Mouse (Mus musculus) neural tube, embryonic 13.5 days (tissue): ENCODE measurements around the gene Zfp13. TPM values are rescaled to one million over a fixed set of nuclear protein-coding genes. Genes with fewer than 3 reads are reported as not detected.

ENCODE experiments used
- ATAC-seq: fragments of 200-750 bp; cut with Nextera tagmentation; 2 replicates; pipeline ENCODE4 v1.8.0; 2017; ENCODE audit warnings: low read depth, mild to moderate bottlenecking, moderate TSS enrichment, moderate library complexity
- H3K27ac ChIP-seq: fragments of 300-500 bp; sonication (generic); replicated peaks from 2 replicates; pipeline ENCODE4 v1.5.1; 2015; ENCODE audit warnings: moderate library complexity, mild to moderate bottlenecking, inconsistent platforms
- H3K27me3 ChIP-seq: fragments of 300-500 bp; sonication (generic); 2 replicates; pipeline ENCODE4 v1.6.1; 2015; ENCODE audit warnings: mild to moderate bottlenecking, inconsistent platforms
- H3K36me3 ChIP-seq: fragments of 300-500 bp; sonication (generic); 2 replicates; pipeline ENCODE4 v1.6.1; 2015; ENCODE audit warnings: mild to moderate bottlenecking, inconsistent platforms
- H3K4me1 ChIP-seq: fragments of 300-500 bp; sonication (generic); replicated peaks from 2 replicates; pipeline ENCODE4 v1.6.1; 2015; ENCODE audit warnings: inconsistent platforms
- H3K4me2 ChIP-seq: fragments of 300-500 bp; sonication (generic); 2 replicates; pipeline ENCODE4 v1.6.1; 2015; ENCODE audit warnings: inconsistent platforms, mild to moderate bottlenecking, moderate library complexity
- H3K4me3 ChIP-seq: fragments of 300-500 bp; sonication (generic); 2 replicates; pipeline ENCODE4 v1.5.1; 2015; ENCODE audit warnings: mild to moderate bottlenecking, inconsistent platforms
- H3K9ac ChIP-seq: fragments of 300-500 bp; sonication (generic); 2 replicates; pipeline ENCODE4 v1.6.1; 2015; ENCODE audit warnings: moderate library complexity, mild to moderate bottlenecking, inconsistent platforms
- H3K9me3 ChIP-seq: fragments of 300-500 bp; sonication (generic); 2 replicates; pipeline ENCODE4 v1.6.1; 2016; ENCODE audit warnings: inconsistent platforms
- WGBS: fragments of 180-500 bp; shearing (Covaris S2); methylation state at CpG from one replicate; pipeline ENCODE4 v1.1.7; 2015; 5-methylcytosine and 5-hydroxymethylcytosine counted together
- polyA plus RNA-seq: library from polyadenylated mRNA; unstranded; fragments of >200 nt; fragmentation: Nextera tagmentation; extraction: Ambion mirVana; gene quantifications from 2 replicates; pipeline ENCODE4 v1.2.1, GENCODE M21; 2015

The Zfp13 gene
- polyA plus RNA-seq, 1 experiment from 2014 or later = 28.8 TPM

GRCm38 (mm10) chr17:23584786-23585185 is 14.5 kb downstream of the Zfp13 start:
- peak overlapping the region; percentile 91 for H3K9ac ChIP-seq
- H3K4me1 ChIP-seq = peaks cover 30% of the 10 kb centered on the region
- H3K4me2 ChIP-seq = peak overlapping the region; percentile 96
- H3K27ac ChIP-seq = no peak overlapping the region
- no peaks in the 10 kb centered on the region for H3K27me3 ChIP-seq
- no peak for ATAC-seq
- 86% methylated on average over 8 of the region's 8 CpGs for WGBS
- no peaks in the 10 kb centered on the region for H3K9me3 ChIP-seq
- H3K4me3 ChIP-seq = peak overlapping the region; percentile 81
- H3K36me3 ChIP-seq = peaks cover 26% of the 10 kb centered on the region

- Histone ChIP-seq H3K4me2 (no peak overlapping the region), H3K4me1 (no peaks in the 10 kb centered on the region), H3K27me3 (no peaks in the 10 kb centered on the region), H3K27ac (no peak overlapping the region), H3K9me3 (0 out of 2 replicates have a peak, but pooled peaks cover 4% of the 10 kb centered on the region), H3K4me3 (no peak overlapping the region), H3K9ac (no peak overlapping the region), H3K36me3 (peaks cover 89% of the 10 kb centered on the region)
- ATAC-seq = no peak
- 96% methylated on average over 38 of the region's 38 CpGs for WGBS
These were observed 23.2 kb downstream of the Zfp13 start for GRCm38 (mm10) chr17:23575951-23576552.

DNA sequence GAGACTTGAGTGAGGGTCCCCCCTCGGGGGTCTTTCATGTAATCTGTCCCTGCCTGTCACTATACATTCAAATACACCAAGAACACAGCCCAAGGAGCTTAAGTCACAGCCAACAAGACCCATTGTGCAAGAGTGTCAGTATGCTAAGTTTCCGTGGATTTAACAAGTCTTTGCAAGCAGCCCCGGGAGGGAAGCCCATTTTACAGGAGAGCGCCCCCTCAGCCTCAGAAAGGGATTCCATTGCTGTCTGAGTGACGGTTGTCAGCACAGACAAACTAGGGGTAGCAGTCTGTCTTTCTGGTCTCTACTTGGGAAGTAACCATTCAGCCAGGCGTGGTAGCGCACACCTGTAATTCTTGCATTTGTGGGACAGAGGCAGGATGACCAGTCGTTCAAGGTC is 25.2 kb downstream of the Zfp13 start:
- Histone ChIP-seq H3K4me3 (no peak overlapping the region), H3K36me3 (peaks cover 70% of the 10 kb centered on the region), H3K4me1 (no peaks in the 10 kb centered on the region), H3K27me3 (no peaks in the 10 kb centered on the region), H3K9ac (no peak overlapping the region), H3K9me3 (0 out of 2 replicates have a peak, but pooled peaks cover 4% of the 10 kb centered on the region), H3K4me2 (no peak overlapping the region), H3K27ac (no peak overlapping the region)
- 94% methylated on average over 8 of the region's 8 CpGs for WGBS
- no peak for ATAC-seq

DNA sequence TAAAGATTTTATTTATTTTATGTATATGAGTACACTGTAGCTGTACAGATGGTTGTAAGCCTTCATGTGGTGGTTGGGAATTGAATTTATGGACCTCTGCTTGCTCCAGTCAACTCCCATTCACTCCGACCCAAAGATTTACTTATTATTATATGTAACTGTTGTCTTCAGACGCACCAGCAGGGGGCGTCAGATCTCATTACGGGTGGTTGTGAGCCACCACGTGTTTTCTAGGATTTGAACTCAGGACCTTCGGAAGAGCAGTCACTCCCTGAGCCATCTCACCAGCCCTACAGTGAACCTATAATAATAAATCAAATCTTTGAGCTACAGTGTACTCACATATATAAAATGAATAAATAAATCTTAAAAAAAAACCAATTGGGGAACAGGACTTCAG is 27.2 kb downstream of the Zfp13 start:
- no peaks in the 10 kb centered on the region for H3K4me1 ChIP-seq
- no peak overlapping the region for H3K9ac ChIP-seq
- no peak overlapping the region for H3K27ac ChIP-seq
- peaks cover 51% of the 10 kb centered on the region for H3K36me3 ChIP-seq
- 0 out of 2 replicates have a peak, but pooled peaks cover 4% of the 10 kb centered on the region for H3K9me3 ChIP-seq
- no peak overlapping the region for H3K4me2 ChIP-seq
- no peaks in the 10 kb centered on the region for H3K27me3 ChIP-seq
- H3K4me3 ChIP-seq = no peak overlapping the region
- ATAC-seq = no peak
- WGBS = 81% methylated on average over 6 of the region's 6 CpGs

- Histone ChIP-seq H3K27me3 (no peaks in the 10 kb centered on the region), H3K4me3 (no peak overlapping the region), H3K4me2 (no peak overlapping the region), H3K36me3 (peaks cover 42% of the 10 kb centered on the region), H3K4me1 (no peaks in the 10 kb centered on the region), H3K27ac (no peak overlapping the region), H3K9ac (no peak overlapping the region), H3K9me3 (0 out of 2 replicates have a peak, but pooled peaks cover 2% of the 10 kb centered on the region)
- no peak for ATAC-seq
- WGBS = 26% methylated on average over 5 of the region's 5 CpGs
These were observed 28.2 kb downstream of the Zfp13 start for GRCm38 (mm10) chr17:23571084-23571483.

GRCm38 (mm10) chr17:23570017-23570416 is 29.3 kb downstream of the Zfp13 start:
- Histone ChIP-seq H3K9ac (no peak overlapping the region), H3K4me3 (no peak overlapping the region), H3K36me3 (peaks cover 31% of the 10 kb centered on the region), H3K27me3 (no peaks in the 10 kb centered on the region), H3K4me1 (peaks cover 4% of the 10 kb centered on the region), H3K9me3 (no peaks in the 10 kb centered on the region), H3K4me2 (no peak overlapping the region), H3K27ac (no peak overlapping the region)
- ATAC-seq = no peak
- 51% methylated on average over 6 of the region's 6 CpGs for WGBS

DNA sequence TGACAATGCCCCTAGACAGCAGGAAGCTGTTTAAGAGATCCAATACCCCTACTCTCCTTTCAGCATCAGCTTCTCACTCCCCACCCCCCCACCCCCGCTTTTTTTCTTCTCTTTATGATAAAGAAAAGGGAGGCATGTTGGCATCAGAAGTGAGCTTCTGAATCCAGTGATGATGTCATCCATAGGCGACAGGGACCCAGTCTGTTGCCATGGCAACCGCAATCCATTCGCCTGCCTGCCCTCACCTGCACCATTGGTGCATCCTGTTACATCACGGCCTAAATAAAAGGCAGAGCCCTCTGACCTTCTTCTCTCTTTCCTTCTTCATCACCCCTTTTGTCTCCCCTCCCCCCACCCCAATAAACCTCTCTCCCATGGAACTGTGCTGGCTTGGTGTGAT is 30.9 kb downstream of the Zfp13 start:
- 23% methylated on average over 5 of the region's 5 CpGs for WGBS
- no peak for ATAC-seq

DNA sequence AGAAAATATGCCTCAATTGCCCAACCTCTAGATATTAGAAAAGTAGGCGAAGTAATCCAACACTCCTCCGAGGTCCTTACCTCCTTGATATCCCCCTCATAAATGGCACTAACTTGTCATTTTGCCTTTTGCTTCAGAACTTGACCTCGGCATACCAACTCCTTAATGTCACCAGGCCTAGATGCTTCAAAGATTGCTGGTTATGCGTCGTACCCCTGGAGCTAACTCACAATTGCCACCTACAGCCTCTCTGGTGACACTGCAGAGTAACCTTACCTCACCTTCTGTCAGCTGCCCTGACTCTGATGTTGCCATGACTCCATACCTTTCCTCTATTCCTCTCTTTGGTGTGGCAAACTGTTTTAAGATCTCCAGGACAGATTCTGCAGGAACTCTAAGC is 32.5 kb downstream of the Zfp13 start:
- WGBS = 59% methylated on average over 5 of the region's 5 CpGs
- no peak for ATAC-seq
- no peaks in the 10 kb centered on the region for H3K27me3 ChIP-seq

More for the DNA sequence above, 30.9 kb downstream of the Zfp13 start:
- H3K9me3 ChIP-seq = no peaks in the 10 kb centered on the region
- no peak overlapping the region for H3K4me3 ChIP-seq
- H3K4me2 ChIP-seq = no peak overlapping the region
- H3K27me3 ChIP-seq = no peaks in the 10 kb centered on the region
- H3K4me1 ChIP-seq = peaks cover 9% of the 10 kb centered on the region
- H3K9ac ChIP-seq = no peak overlapping the region
- no peak overlapping the region for H3K27ac ChIP-seq
- peaks cover 15% of the 10 kb centered on the region for H3K36me3 ChIP-seq

DNA sequence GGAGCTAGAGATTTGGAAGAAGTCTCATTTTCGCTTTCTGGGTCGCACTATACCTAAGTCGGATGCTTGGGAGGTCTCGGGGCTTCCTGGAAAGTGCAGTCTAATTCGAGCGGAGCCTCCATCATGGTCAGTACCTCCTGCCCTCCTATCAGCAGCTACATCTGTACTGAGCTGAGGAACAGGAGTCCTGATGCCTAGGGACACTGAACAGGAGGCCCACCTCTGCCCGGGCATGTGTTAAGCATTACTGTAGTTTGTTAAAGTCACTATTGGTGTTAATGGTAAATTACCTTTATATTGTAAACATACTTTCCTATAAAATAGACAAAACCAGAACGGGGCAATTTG is 34.9 kb downstream of the Zfp13 start:
- Histone ChIP-seq H3K9ac (peak overlapping the region; percentile 96), H3K4me2 (peak overlapping the region; percentile 82), H3K9me3 (no peaks in the 10 kb centered on the region), H3K27me3 (no peaks in the 10 kb centered on the region), H3K4me1 (peaks cover 16% of the 10 kb centered on the region), H3K27ac (peak overlapping the region; percentile 94), H3K4me3 (peak overlapping the region; percentile 84), H3K36me3 (peaks cover 19% of the 10 kb centered on the region)
- ATAC-seq = peak; percentile 86
- WGBS = 0% methylated on average over 8 of the region's 8 CpGs

More for the DNA sequence above, 32.5 kb downstream of the Zfp13 start:
- Histone ChIP-seq H3K27ac (no peak overlapping the region), H3K4me3 (no peak overlapping the region), H3K4me2 (no peak overlapping the region), H3K36me3 (no peaks in the 10 kb centered on the region), H3K9me3 (no peaks in the 10 kb centered on the region), H3K9ac (no peak overlapping the region), H3K4me1 (peaks cover 16% of the 10 kb centered on the region)

DNA sequence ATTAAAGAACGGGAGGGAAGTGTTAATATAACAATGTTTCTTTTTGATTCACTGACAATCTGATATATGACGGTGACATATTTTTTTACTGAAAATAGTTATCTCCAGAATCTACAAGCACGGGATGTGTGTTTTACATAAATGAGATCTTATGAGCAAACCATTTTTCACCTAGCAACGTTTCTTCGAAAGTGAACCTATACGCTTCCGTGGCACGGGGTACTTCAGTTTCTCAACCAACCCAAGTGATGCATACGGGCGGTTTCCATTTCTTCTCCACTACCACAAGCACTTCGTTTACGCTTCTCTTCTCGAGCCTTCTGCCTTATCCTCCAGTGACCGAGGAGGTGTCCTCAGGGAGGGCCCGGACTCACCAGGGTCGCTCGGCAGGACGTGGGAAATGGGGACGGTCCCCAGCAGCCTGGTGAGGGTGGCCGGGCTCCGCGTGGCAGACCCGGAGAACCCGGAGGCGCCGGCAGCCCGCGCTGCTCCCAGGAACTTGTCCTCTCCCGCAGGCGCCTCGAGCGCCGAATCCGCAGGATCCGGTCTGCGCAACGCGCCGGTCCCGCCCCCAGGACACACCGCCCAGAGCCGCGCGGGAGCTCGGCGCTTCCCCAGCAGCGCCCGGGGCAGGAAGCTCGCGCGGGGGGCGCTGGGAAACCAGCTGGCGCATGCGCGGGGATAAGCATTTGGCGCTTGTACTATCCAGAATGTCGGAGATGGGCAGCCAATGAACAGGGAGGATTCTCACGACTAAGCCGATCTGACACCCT is 35.5 kb downstream of the Zfp13 start, which contains the start of gene Zfp213:
TSS of gene Zfp213 (minus strand) at position 644 of the 773 bp plus-strand sequence.
- Histone ChIP-seq H3K9me3 (no peaks in the 10 kb centered on the region), H3K4me1 (peaks cover 16% of the 10 kb centered on the region), H3K4me2 (peak within 1 kb of the TSS; percentile 82), H3K36me3 (peaks cover 25% of the 10 kb centered on the region), H3K9ac (peak within 1 kb of the TSS; percentile 96), H3K4me3 (peak within 1 kb of the TSS; percentile 84), H3K27ac (peak within 1 kb of the TSS; percentile 94), H3K27me3 (no peaks in the 10 kb centered on the region)
- ATAC-seq = peak; percentile 95
- 1% methylated on average over 59 of the region's 59 CpGs for WGBS

GRCm38 (mm10) chr17:23559767-23560166 is 39.5 kb downstream of the Zfp13 start:
- no peak overlapping the region for H3K9ac ChIP-seq
- H3K4me1 ChIP-seq = peaks cover 10% of the 10 kb centered on the region
- ATAC-seq = no peak
- H3K27ac ChIP-seq = no peak overlapping the region
- no peaks in the 10 kb centered on the region for H3K9me3 ChIP-seq
- H3K4me2 ChIP-seq = no peak overlapping the region
- peaks cover 65% of the 10 kb centered on the region for H3K36me3 ChIP-seq
- no peak overlapping the region for H3K4me3 ChIP-seq
- 55% methylated on average over 11 of the region's 11 CpGs for WGBS
- H3K27me3 ChIP-seq = no peaks in the 10 kb centered on the region

GRCm38 (mm10) chr17:23555243-23555916 is 43.9 kb downstream of the Zfp13 start:
- no peak overlapping the region; the same call in 1 of the 2 replicates for H3K9ac ChIP-seq
- H3K27ac ChIP-seq = no peak overlapping the region
- H3K4me3 ChIP-seq = no peak overlapping the region
- H3K27me3 ChIP-seq = no peaks in the 10 kb centered on the region
- no peak for ATAC-seq
- H3K36me3 ChIP-seq = peaks cover 57% of the 10 kb centered on the region
- H3K9me3 ChIP-seq = no peaks in the 10 kb centered on the region
- no peak overlapping the region for H3K4me2 ChIP-seq
- H3K4me1 ChIP-seq = peaks cover 7% of the 10 kb centered on the region
- WGBS = 82% methylated on average over 7 of the region's 7 CpGs
